Mouse (Mus musculus): ENCODE data around the gene Ccl5. TPM values are rescaled to one million over a fixed set of nuclear protein-coding genes. Genes with fewer than 3 reads are reported as not detected.
A peak's percentile ranks its signal among the peaks of the same experiment; 100 is the strongest.
"Not testable (repeated sequence)": the region's sequence is repeated elsewhere in the genome, so short reads cannot be mapped to it uniquely, and the experiment has no call there.

The Ccl5 gene
- total RNA-seq (2021): not detected
- long read RNA-seq, experiment 1: 0 reads
- long read RNA-seq, experiment 2: 0 reads

DNA sequence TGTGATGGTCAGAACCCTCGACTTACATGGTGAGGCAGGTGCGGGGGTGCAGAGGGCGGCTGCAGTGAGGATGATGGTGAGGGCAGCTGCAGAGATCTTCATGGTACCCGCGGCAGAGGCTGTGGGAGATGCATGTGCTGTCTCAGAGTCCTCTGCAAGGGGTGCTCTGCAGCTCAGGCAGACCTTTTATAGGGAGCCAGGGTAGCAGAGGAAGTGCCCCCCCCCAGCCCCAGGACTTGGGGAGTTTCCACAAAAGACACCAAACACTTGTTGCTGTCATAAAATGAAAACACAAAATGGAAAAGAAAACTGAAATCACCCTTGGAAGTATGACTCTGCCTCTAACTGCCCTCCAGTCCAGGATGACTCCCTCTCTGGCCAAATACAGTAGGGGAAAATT is at the start of gene Ccl5:
Ccl5 (minus strand) TSS at position 159 of the 400 bp plus-strand sequence.
- DNase-seq: no peak

DNA sequence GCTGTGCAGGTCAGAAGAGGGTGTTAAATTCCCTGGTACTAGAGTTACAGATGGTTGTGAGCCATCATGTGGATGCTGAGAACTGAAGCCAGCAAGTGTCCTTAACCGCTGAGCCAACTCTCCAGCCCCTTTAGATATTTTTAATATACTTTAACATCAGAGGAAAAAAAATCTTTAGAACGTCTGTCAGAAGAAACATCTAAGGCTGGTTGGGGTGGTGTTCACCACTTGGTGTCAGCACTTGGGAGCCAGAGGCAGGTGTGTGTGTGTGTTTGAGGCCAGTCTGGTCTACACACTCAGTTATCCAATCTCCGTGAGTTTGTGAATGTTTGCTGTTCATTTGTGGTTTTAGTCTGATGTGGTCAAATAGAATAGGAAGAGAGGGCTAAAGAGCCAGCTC is 48.7 kb upstream of the Ccl5 start:
- no peak for DNase-seq

DNA sequence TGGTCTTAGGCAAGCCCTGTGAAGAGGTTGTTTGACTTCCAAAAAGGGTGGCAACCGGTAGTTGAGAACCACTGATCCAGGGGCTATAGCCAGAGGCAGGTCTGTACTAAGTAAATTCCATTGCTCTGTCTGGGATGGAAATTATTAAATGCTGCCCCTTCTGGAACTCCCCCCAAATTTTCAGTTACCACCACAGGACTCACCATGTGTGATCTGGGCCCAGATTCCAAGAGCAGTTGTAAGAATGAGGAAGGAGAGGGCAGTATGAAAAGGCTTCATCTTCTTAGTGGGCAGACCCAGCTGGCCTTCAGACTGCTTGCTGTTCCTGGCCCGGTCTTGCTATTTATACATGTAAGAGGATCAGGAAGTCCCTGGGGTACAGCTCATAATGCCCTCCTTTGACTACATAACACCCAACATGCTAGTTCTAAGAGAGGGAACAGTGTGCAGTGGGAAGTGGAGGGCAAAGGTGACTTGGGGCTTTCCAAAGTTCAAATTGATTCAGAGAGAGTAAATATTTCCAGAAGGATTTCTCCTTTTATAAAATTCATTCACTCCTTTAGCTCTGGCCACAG is 48.0 kb upstream of the Ccl5 start, which contains the start of gene Ccl9:
Ccl9 (minus strand) TSS at position 451 of the 575 bp plus-strand sequence.
- no peak for DNase-seq

DNA sequence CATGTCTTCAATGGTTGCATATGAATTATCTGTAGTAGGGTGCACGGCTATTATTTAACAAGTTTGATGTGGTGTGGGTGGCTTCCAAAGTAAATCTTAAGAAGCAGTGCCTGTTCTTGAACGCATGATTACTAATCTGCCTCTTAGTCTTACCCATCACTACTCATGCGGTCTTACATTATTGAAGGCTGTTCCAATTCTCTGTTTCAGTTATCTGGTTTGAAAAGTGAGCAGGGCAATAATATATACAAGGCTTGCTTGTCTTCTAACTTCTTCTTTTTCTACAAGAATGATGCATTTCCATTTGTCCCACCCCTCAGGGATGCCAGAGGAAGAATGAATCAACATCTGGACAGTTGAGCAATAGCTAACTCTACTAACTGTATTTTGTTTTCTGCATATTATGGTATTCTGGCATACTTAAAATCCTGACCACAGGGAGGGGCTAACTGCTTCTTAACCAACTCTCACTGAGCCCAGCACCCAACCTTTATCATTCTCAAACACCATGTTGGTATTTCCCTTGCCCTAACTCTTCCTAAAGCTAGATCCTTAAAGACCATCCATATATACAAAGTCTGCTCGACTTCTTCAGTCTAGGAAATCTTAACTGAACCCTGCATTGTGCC is 46.7 kb upstream of the Ccl5 start:
- no peak for DNase-seq

DNA sequence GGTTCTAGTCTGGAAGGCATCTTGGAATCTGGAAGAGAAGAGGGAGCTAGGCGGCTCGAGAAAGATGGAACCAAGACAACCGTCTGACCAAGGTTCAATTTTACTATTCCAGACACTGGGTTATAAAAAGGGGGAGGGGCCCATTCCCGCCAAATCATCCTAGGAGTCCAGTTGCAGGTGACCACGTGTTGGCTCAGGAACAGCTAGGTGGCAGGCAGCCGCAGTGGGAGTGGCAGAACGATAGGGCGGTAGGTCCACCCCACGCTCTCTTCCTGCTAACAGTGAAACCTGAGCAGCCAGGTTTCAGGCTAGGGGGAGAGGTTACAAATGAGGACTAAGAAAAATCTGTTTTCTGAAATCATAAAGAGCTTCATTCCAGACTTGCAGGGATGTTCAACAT is 42.5 kb upstream of the Ccl5 start:
- no peak for DNase-seq

DNA sequence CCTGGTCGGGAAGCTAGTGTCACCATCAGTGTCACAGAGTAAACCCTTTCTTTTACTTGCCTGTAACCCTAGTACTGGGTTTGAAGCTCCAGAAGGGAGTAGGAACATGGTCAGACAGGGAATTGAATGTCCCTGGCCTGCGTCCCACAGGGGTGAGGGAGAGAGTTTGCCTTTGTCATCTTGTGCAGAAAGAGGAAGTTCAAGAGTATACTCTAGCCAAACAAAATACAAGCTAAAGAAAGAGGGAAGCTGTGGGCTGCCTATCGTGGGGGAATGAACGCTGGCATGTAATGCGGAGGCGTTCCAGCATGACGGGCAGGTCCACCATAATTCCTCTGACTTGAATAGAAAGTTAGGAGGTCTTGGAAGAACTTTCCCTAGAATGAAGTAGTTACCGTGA is 41.9 kb upstream of the Ccl5 start:
- peak; percentile 21 for DNase-seq

DNA sequence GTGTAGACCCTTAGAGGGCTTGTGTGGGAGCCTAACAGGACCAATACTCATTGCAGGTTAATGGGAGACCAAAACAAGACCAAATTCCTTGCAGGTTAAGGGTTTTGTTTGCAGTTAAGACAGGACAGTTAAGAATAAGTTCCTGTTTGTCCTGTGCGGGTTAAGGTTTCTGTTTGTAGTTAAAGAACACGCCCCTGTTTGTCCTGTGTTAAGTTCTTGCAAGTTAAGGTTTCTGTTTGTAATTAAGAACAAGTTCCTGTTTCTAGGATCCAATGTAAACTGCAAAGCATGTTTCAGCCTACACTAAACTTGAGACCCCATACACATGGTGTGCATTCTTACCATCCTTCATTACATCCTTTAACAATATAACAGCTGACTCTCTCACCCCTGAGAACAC is 39.9 kb upstream of the Ccl5 start:
- no peak for DNase-seq

DNA sequence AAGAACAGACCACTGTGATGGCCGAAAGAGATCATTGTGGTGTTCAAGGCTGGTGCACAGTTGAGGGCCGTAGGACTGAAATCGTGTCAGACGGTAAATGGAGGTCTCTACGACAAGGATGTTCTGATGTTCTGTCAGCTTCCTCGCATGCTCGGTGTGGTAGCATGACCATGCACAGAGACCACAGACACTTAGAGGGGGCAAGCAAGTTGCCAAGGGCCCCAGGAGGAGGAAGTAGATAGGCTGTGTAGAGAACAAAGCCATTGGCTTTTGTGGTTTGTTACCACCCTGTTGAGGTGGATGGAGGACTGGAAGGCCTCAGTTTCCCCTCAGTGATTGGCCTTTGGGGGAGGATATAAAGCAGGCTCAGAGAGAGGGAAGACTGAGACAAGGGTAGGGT is 38.9 kb upstream of the Ccl5 start:
- DNase-seq: no peak

DNA sequence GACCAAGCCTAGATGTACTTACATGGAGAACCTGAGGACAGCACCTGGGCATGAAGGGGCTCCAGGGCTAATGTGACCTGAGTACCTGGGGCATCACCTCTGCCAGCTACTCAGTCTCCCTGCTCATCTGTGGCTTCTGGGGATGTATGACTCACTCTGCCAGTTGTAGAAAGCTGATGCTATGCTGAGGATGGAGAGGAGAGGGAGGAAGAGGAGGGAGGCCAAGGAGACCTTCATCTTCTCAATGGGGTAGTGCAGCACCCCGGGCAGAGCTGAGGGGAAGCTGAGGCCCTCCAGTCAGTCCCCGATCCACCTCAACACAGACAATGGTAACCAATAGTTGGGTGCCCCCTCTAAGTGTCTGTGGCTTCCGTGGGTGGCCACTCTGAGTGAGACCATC is 38.5 kb upstream of the Ccl5 start:
- no peak for DNase-seq

DNA sequence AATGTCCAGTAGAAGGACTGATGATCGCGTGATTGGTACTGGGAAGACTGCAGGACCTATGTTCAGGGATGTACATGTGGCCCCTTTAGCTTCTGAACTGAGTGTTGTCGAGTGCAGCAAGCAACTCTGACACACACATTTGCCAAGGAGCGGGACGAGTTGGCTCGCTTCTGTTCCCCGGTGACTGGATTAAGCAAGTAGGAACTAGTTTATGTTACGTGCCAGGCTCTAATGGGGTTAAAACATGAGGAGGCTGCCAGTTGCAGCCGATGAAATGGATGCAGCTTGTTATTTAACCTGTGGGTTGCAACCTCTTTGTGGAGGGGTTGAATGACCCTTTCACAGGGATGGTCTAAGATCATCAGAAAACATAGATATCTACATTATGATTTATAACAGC is 37.7 kb upstream of the Ccl5 start:
- no peak for DNase-seq

DNA sequence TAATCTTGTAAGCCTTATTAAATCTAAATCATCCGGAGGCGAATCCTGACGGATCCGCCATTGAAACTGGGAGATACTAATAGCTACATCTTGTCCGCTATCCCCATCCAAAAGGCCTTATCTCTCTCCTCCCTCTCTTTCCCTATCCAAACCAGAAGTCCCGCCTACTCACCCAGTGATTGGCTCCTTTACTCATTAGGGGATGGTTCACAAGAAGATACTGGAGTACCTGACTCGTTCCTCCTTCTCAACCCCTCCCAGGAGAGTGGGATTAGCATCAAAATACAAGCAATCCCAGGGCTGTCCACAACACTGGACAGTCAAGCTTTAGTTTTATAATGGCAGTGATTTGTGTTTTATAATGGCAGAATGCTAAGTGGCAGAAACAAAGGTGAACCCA is 37.0 kb upstream of the Ccl5 start:
- DNase-seq: no peak

DNA sequence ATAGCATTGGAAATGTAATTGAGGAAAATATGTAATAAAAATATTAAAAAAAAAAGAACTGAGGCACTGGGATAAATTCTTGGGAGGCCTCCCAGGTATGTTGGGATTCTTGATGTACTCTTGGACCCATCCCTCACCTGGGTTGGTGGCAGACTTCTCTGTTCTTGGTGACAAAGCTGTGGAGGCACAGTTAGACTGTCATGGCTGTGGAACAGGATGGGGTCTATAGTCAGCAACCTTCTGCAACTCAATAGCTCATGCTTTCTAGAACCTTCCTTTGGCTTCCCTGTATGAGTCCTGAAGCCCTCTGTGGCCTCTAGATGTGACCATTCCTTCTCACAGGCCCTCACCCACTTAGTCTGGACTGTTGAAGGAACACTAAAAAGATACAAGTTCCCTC is 36.3 kb upstream of the Ccl5 start:
- DNase-seq: no peak

DNA sequence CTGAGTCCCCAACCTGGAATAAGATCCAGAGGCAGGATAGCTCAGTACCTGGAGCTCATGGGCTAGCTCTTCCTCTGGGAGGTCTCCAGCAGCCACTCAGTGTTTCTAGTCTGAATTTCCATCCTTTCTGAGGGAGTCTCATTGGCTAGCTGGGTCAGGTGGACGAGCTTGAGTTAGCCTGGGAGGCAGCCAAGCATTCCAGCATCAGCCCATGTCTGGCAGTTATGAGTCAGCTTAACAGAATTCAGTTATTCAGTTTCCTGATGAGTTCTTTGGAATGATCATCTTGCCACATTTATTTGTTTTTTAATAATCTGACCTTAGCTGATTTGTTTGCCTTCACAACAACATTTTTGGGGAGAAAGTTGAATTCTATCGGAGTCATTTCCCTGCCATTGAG is 33.4 kb upstream of the Ccl5 start:
- peak; percentile 29 for DNase-seq

DNA sequence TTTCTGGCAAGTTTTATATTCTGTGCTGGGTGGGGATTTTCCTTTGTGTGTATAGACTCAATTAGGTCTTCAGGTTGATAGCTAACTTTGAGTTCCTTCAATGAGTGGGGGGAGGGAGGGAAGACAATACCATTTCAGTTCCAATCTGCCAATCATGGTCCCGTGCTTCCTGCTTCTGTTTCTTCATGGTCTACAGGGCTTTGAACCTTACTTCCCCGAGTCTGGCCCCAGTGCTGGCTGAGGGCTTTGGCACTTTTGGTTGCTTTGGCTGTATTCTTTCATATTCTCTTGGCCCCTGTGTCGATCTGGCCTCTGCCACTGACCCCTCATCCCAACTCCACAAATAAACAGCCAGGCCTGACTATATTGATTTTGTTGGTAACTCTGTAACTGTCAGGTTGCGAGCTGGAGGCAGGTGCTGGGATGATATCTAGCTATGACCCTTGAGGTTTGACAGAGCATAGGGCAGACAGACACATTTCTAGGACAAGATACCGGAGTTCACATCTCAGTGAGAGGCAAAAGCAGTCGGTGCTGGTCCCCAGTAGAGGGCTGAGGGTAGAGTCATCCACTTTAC is 32.1 kb upstream of the Ccl5 start:
- DNase-seq: no peak

DNA sequence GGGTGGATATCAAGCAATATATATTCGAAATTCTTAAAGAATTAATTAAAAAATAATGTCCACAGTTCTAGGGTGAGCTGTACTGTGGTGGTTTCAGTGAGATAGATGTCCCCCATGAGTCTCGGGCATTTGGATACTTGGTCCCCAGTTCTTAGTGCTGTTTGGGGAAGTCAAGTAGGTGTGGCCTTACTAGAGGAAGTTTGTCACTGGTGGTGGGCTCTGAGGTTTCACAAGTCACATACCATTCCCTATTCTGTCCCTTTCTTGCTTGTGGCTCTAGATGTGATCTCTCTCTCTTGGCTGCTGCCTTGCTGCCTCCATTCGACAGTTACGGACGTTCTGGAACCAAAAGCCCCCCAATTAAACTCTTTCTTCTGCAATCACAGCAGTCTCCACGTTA is 30.1 kb upstream of the Ccl5 start:
- DNase-seq: no peak

DNA sequence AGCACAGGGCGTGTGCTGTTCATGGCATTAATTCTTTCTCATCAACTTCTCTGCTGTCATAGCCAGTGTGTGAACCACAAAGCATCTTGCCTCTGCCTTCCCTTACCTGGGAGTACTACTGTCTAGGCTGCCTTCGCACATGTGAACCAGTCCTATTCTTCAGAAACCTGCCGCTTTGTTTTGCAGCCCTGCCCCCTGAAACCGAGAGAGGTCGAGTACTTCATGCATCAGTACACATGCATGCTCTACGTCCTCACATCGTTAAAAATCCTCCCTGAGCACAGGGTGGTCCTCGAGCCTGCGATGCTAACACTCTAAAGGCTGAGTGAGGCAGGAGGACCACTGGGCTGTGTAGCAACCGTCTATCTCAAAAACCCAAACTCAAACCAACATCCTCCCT is 26.8 kb upstream of the Ccl5 start:
- no peak for DNase-seq

DNA sequence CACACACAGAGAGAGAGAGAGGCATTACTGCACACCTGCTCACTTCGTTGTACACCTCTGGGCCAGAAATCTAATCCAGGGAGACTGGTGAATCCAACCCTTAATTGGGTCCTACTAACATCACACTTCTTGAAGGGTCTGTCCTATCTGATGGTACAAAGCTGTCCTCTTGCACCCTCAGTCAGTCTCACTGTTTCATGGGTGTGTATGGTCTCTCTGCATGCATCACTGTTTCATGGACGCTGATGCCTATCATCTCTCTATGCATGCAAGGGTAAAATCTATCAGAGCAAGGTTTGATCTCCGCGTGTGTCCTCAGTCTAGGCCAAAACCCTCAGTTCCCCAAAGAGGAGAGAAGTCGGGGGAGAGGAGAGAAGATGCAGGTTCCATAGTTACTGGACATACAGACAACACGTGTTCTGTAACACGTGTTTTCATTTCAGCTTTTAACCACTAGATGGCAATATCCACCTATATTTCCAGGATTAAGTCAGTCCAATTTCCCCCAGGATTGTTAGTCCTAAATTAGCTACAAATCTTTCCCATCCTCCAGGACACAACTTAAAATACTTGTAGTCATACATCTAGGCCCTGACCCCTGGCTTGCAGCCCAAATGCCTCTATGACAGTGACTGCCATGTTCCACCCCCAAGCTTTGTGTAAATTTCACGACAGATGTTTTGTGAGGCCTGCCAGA is 25.9 kb upstream of the Ccl5 start:
- no peak for DNase-seq

DNA sequence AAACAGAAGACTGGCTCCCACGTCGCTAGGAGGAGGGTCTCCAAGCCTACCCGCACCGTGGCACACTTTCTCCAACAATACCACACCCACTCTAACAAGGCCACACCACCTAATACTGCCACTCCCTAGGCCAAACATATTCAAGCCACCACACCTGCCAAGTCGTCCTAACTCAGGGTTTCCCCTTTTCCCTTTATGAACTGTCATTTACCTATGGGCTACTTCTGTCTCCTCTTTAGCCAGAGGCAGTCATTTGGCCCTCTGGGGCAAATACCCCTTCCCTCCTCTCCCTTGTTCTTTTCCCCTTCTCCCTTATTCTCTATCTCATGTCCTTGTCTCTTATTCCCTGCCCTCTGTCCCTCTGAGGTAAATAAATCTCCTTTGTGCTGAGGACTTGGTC is 21.4 kb upstream of the Ccl5 start:
- no peak for DNase-seq

DNA sequence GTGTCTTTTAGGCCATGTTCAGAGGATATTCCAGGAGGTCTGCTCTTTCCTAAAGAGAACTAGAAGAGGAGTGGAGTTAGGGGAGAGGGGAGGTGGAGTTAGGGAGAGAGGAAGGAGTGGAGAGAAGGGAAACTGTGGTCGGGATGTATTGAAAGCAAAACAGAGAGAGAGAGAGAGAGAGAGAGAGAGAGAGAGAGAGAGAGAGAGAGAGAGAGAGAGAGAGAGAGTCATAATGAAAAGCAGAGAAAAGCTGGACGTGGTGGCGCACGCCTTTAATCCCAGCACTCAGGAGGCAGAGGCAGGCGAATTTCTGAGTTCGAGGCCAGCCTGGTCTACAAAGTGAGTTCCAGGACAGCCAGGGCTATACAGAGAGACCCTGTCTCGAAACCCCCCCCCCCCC is 20.7 kb upstream of the Ccl5 start:
- DNase-seq: not testable (repeated sequence)

DNA sequence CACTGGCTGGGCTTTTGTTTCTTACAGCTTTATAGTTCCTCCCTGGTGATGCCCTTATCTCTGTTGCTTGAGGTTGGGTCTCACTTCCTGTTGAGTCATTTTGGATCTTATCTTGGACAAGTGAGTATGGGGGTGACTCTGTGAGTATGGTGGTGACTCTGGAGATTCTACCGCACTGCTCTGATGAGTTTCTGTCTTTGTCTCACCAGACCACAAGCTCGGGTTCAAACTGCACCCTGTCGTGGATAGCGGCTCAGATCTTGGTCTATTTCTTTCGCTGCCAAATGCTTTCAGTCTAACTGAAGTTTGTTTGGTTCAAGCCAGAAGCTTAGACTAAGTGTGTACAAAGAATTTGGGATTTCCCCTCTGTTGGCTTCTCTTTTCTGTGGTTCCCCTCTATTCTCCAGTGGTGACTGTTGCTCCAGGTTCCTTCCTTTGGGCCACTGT is 19.9 kb upstream of the Ccl5 start:
- DNase-seq: no peak

DNA sequence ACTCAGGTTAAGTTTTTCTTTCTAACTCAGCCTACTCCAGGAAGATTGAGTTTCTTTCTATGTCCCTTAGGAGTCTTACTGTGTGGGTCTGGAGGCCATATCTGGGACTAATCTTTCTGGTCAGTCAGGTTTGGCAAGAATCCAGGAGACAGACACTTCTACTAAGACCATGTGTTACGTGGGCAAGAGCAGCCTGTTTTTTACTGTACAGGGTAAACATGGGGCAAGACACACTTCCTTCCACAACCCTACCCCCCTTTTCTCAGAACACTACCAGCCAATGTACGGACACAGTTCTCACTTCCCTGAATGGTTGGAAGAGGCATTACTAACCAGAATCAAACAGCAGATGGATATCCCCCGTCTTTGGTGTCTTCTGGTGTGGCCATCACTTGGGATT is 13.9 kb upstream of the Ccl5 start:
- DNase-seq: no peak

DNA sequence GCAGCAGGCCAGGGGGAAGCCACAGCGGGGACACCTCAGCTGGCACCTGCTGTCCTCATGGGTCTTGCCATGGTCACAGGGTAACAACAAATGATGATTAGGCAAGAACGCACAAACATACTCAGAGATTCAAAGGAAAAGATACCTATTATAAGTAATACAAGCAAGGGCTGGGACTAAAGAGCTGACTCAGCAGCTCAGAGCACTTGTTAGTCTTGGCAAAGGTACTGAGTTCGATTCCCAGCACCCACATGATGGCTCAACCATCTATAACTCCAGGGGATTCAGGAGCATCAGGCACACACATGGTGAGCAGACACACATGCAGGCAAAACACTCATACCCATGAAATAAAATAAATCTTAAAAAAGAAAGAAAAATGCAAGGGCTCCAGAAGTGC is 11.1 kb upstream of the Ccl5 start:
- no peak for DNase-seq

DNA sequence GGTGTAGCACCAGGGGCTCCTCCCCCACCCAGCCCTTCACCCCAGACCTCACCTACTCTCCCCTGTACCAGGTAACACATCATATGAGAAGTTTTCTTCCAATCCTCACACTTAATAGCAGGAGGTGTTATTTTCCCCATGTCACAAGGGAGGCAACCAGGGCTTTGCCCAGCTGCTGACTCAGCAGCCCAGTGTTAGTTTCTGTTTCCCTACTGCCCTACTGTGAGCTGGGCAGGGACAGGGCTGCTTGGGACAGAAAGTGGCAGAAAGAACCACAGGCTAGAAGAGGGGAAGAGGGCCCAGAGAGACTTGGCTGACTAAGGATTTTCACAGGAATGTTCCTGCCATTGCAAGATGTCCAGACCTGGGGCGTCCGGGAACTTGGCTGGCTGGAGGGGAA is 10.6 kb upstream of the Ccl5 start:
- DNase-seq: no peak

Data from gastrocnemius, postnatal 25 days (tissue).